14 mouse cellular contexts compared by ENCODE assay signal in the genomic region with DNA sequence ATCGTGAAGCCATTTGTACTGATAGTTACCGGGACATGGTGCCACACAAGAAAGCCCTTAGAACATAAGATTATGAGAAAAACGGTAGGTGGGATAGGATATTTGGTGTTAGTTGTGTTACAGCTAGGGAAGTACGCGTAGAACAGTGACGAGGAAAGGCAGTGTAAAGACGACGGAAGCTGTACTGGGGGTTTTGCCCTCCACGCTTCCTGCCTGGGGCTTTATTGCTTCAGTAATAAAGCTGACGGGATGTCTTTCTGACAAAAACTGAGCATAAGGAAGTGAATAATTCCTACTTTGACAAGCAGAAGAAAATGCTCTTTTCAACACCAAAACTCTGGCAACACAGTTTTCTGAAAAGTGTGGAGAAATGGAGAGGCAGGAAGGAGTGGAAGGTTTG.
DNase-seq lines count a peak whose midpoint lies in the region; ATAC-seq and TF ChIP-seq lines count a peak whose summit lies in the region.
"Had no signal": no experiment of that assay in that cellular context is flagged by ENCODE, and none has a peak within 500 bp of the region (broad histone marks: within the 10 kb centered on the region; RNA-seq: fewer than 3 reads in every experiment).

No protein-coding gene starts in this region.

- no peak for ATAC-seq in liver, embryonic 15.5 days (ENCODE audit: insufficient read depth)
- no peak for ATAC-seq in liver, embryonic 12.5 days
- ATAC-seq in intestine, postnatal 0 days: no peak

- H3K27me3 ChIP-seq in liver, embryonic 15.5 days: no peaks in the 10 kb centered on the region
- H3K27me3 ChIP-seq in liver, embryonic 12.5 days (replicated peaks): no peaks in the 10 kb centered on the region
- H3K27me3 ChIP-seq in intestine, postnatal 0 days (replicated peaks; ENCODE audit: control insufficient read depth, insufficient read depth, low read length): no peaks in the 10 kb centered on the region
- H3K27me3 ChIP-seq: embryonic facial prominence, embryonic 12.5 days; midbrain, embryonic 12.5 days; stomach, embryonic 15.5 days had no signal

- TF ChIP-seq POLR2A in bone marrow macrophage, adult 2 months (IDR thresholded peaks at IDR 0.05; ENCODE audit: borderline replicate concordance, low read depth, low read length): no peak

- peak; percentile 24 for DNase-seq in thymus, postnatal 0 days (ENCODE audit: low spot score)
- no peak for DNase-seq in frontal cortex, adult 2 months (ENCODE audit: extremely low spot score in 1 of 2, low spot score in 1 of 2)
- no peak for DNase-seq in frontal cortex, postnatal 14 days (ENCODE audit: low spot score in 2 of 2)
- DNase-seq: cerebellum, adult 9-10 months; gastrocnemius, postnatal 36 days; kidney, adult 11 months had no signal

- H3K4me1 ChIP-seq in liver, embryonic 15.5 days (replicated peaks): peaks cover 25% of the 10 kb centered on the region
- H3K4me1 ChIP-seq in liver, embryonic 12.5 days: peaks cover 17% of the 10 kb centered on the region
- peaks cover 64% of the 10 kb centered on the region for H3K4me1 ChIP-seq in bone marrow macrophage, adult 2 months (ENCODE audit: control insufficient read depth, insufficient read depth, low read length)
- peaks cover 15% of the 10 kb centered on the region for H3K4me1 ChIP-seq in intestine, postnatal 0 days (replicated peaks; ENCODE audit: control insufficient read depth, insufficient read depth, low read length)

- H3K9ac ChIP-seq in liver, embryonic 15.5 days: no peak overlapping the region
- no peak overlapping the region for H3K9ac ChIP-seq in liver, embryonic 12.5 days
- no peak overlapping the region for H3K9ac ChIP-seq in intestine, postnatal 0 days (ENCODE audit: low read depth, low read length)
- H3K9ac ChIP-seq: embryonic facial prominence, embryonic 12.5 days; liver, embryonic 14.5 days; midbrain, embryonic 12.5 days; stomach, embryonic 15.5 days had no signal

- H3K36me3 ChIP-seq in liver, embryonic 15.5 days (replicated peaks): no peaks in the 10 kb centered on the region
- peaks cover 25% of the 10 kb centered on the region for H3K36me3 ChIP-seq in liver, embryonic 12.5 days
- peaks cover 47% of the 10 kb centered on the region for H3K36me3 ChIP-seq in intestine, postnatal 0 days (ENCODE audit: control insufficient read depth, insufficient read depth)
- H3K36me3 ChIP-seq: embryonic facial prominence, embryonic 12.5 days; midbrain, embryonic 12.5 days; stomach, embryonic 15.5 days had no signal

- H3K4me2 ChIP-seq in liver, embryonic 15.5 days: no peak overlapping the region
- no peak overlapping the region for H3K4me2 ChIP-seq in liver, embryonic 12.5 days
- H3K4me2 ChIP-seq in intestine, postnatal 0 days (replicated peaks; ENCODE audit: low read depth): no peak overlapping the region
- H3K4me2 ChIP-seq: embryonic facial prominence, embryonic 12.5 days; midbrain, embryonic 12.5 days; stomach, embryonic 15.5 days had no signal

- no peak for TF ChIP-seq CTCF in bone marrow macrophage, adult 2 months (IDR thresholded peaks at IDR 0.05; ENCODE audit: low read depth, low read length)
- no peak for TF ChIP-seq CTCF in intestine, postnatal 0 days (IDR thresholded peaks at IDR 0.05; ENCODE audit: low read depth)

- 0 out of 2 replicates have a peak overlapping the region, but pooled peaks have one; percentile 14 for H3K27ac ChIP-seq in liver, embryonic 15.5 days (replicated peaks)
- no peak overlapping the region for H3K27ac ChIP-seq in liver, embryonic 12.5 days
- H3K27ac ChIP-seq in bone marrow macrophage, adult 2 months (ENCODE audit: insufficient read depth, low read depth, low read length): peak overlapping the region; percentile 65
- H3K27ac ChIP-seq in intestine, postnatal 0 days (ENCODE audit: low read depth, low read length): peak overlapping the region; percentile 5; the same call in 1 of the 2 replicates
- H3K27ac ChIP-seq: embryonic facial prominence, embryonic 12.5 days; liver, embryonic 14.5 days; midbrain, embryonic 12.5 days; stomach, embryonic 15.5 days had no signal

- 50% methylated on average over 10 of the region's 10 CpGs for WGBS in liver, embryonic 15.5 days (ENCODE audit: insufficient replicate concordance)
- WGBS in liver, embryonic 12.5 days (ENCODE audit: insufficient replicate concordance): 71% methylated on average over 10 of the region's 10 CpGs
- whole genome bisulfite sequencing in intestine, postnatal 0 days: 69% methylated on average over 10 of the region's 10 CpGs

- no peaks in the 10 kb centered on the region for H3K9me3 ChIP-seq in liver, embryonic 15.5 days (replicated peaks)
- H3K9me3 ChIP-seq in liver, embryonic 12.5 days (replicated peaks): no peaks in the 10 kb centered on the region
- H3K9me3 ChIP-seq in intestine, postnatal 0 days (ENCODE audit: control insufficient read depth): no peaks in the 10 kb centered on the region
- H3K9me3 ChIP-seq: embryonic facial prominence, embryonic 12.5 days; midbrain, embryonic 12.5 days; stomach, embryonic 15.5 days had no signal

- no peak overlapping the region for H3K4me3 ChIP-seq in liver, embryonic 15.5 days (replicated peaks)
- H3K4me3 ChIP-seq in liver, embryonic 12.5 days: no peak overlapping the region
- H3K4me3 ChIP-seq in bone marrow macrophage, adult 2 months (ENCODE audit: insufficient read depth, low read length): no peak overlapping the region
- no peak overlapping the region for H3K4me3 ChIP-seq in intestine, postnatal 0 days (ENCODE audit: low read depth, low read length)
- H3K4me3 ChIP-seq: embryonic facial prominence, embryonic 12.5 days; midbrain, embryonic 12.5 days; stomach, embryonic 15.5 days had no signal
